Mouse (Mus musculus) heart, adult 11 months (tissue): ENCODE data around the gene Gm49394.
A peak's percentile ranks its signal among the peaks of the same experiment; 100 is the strongest.

ENCODE experiments used
- DNase-seq: peaks from one replicate; pipeline ENCODE4 v3.0.0; 2022

The Gm49394 gene

DNA sequence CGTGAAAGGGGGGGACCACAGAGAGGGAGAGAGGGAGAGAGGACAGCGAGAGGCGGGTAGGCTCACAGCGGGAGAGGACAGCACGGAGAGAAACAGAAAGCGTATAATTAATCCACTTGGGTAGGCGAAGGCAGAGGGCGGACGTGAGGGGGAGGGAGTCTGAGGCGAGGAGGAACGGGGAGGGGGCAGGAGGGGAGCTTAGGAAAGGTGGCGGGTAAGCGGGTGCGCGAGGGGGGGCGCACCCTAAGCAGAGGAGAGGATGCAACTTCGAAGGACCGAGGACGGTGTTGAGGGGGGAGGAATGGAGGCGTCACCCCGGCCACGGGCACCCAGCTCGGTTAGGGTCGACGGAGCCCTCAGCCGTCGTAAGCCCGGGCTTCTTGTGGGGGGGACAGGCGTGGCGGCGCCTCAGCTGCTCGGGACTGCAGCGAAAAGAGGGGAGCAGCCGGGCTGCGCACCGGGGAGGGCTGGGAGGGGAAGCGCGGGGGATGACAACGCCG, 11.0 kb downstream of the Gm49394 start:
- no peak for DNase-seq

GRCm38 (mm10) chr7:142657821-142658614, 11.7 kb downstream of the Gm49394 start:
- no peak for DNase-seq

GRCm38 (mm10) chr7:142657341-142657791, 12.4 kb downstream of the Gm49394 start:
- DNase-seq: peak; percentile 92

DNA sequence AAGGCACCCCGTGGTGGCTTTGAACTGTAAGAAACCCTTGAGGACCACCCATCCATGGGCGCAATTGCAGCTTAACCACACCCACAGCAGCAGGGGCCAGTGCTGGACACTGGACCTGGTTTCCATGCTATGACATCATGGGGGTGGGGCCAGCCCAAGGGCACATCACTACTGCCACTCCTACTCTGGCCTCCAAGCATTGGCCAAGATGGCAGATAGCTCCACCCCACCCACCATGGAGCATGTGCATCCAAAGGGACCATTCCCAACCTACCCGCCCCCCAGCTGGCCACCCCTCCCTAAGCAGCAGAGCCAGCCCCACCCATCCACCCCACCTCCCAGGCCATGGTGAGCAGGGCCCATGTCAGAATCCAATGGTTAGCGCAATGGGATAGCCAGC, 13.7 kb downstream of the Gm49394 start:
- DNase-seq: no peak

- no peak for DNase-seq
Observed at GRCm38 (mm10) chr7:142655633-142656032, 14.1 kb downstream of the Gm49394 start.

DNA sequence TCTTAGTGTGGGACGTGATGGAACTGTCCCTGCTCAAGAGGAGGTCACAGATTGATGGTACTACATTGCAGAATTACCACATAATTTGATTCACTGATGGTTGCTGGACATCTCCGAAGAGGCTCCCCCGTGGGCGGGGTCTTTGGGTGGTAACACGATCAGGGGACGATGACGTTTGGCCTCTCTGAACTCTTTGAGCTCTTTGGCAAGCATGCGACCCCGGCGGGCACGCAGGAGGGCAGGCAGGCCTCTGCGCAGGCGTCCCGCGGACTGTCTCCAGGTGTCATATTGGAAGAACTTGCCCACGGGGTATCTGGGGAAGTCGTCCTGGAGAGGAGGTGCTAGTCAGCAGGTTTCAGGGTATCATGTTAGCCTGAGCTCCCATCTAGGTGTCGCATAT, 16.0 kb downstream of the Gm49394 start:
- DNase-seq: no peak

- no peak for DNase-seq
Observed at GRCm38 (mm10) chr7:142646676-142647075, 23.1 kb downstream of the Gm49394 start.

- no peak for DNase-seq
Observed at GRCm38 (mm10) chr7:142645045-142645444, 24.7 kb downstream of the Gm49394 start.

DNA sequence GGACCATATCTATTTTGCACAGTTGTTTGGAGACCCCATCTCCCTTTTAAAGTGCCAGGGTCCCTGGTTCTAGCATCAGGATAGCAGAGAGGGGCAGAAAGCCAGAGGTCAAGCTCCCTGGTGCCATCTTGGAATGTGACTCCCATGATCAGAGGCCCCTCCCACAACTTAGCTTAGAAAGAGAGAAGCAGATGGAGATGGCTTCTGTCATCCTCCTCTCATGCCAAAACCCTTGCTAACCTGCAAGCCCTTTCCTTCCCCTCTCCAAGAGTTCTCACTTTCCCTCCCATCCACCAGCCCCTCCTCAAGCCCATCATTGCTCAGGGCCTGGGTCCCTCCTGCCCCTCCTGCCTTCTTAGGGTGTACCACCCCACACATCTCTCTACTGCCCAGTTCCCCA, 33.6 kb downstream of the Gm49394 start:
- peak; percentile 54 for DNase-seq

- no peak for DNase-seq
Observed at GRCm38 (mm10) chr7:142630691-142631090, 39.1 kb downstream of the Gm49394 start.

DNA sequence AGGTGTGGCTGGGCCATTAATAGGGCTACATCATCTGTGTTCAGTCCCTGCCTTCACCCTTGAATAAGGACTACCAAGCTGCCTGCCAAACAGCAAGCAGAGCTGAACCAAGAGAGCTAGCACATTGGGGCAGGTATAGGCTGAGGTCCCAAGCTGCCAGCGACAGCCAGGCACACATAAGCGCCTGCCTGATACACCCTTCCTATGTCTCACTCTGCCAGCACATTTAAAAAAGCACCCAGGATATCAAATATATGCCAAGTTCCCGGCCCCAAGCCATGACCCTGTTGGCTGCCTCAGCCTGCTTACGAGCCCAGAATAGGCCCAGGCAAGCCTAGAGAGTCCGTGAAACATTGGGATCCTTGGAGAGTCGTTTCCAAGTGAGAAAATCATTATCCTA, 39.9 kb downstream of the Gm49394 start:
- peak; percentile 92 for DNase-seq

- peak; percentile 88 for DNase-seq
Observed at GRCm38 (mm10) chr7:142622180-142622579, 47.6 kb downstream of the Gm49394 start.

DNA sequence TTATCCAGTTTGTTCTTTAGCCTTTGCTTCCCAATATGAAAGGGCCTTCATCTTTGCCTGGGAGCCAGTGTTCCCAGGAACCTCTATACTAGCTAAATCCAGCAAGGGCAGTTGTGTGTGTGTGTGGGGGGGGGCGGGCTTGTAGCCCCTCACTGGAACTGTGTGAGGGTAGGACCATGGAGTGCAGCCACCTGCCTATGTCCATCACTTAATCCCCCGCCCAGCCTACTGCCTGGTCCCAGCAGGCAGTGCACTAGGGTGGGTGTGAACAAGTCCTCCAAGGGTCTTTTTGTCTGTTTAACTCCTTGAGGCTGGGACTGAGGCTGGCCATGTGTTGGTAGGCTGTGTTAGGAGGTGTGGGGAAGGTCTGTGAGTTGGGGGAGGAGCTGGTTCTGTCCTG, 56.7 kb downstream of the Gm49394 start:
- no peak for DNase-seq

- DNase-seq: peak; percentile 92
Observed at GRCm38 (mm10) chr7:142610627-142611406, 58.9 kb downstream of the Gm49394 start.

- DNase-seq: no peak
Observed at GRCm38 (mm10) chr7:142600921-142601320, 68.8 kb downstream of the Gm49394 start.
